Mouse (Mus musculus) brain, embryonic 14.5 days (tissue): ENCODE measurements around the gene Ccdc74a.

Experiments used
- CTCF ChIP-seq: fragments of 200-500 bp; IDR thresholded peaks from 2 replicates; pipeline ENCODE4 v1.5.1; 2012; ENCODE audit warnings: inconsistent platforms, mild to moderate bottlenecking, moderate library complexity, borderline replicate concordance; ENCODE audit not compliant: insufficient read depth, insufficient read length; ENCODE audit errors: extremely low read depth
- POLR2A ChIP-seq: fragments of 200-500 bp; IDR thresholded peaks from 2 replicates; pipeline ENCODE4 v1.6.1; 2012; ENCODE audit warnings: mild to moderate bottlenecking, inconsistent platforms, borderline replicate concordance; ENCODE audit not compliant: poor library complexity, insufficient read depth, insufficient read length, severe bottlenecking; ENCODE audit errors: extremely low read depth

DNA sequence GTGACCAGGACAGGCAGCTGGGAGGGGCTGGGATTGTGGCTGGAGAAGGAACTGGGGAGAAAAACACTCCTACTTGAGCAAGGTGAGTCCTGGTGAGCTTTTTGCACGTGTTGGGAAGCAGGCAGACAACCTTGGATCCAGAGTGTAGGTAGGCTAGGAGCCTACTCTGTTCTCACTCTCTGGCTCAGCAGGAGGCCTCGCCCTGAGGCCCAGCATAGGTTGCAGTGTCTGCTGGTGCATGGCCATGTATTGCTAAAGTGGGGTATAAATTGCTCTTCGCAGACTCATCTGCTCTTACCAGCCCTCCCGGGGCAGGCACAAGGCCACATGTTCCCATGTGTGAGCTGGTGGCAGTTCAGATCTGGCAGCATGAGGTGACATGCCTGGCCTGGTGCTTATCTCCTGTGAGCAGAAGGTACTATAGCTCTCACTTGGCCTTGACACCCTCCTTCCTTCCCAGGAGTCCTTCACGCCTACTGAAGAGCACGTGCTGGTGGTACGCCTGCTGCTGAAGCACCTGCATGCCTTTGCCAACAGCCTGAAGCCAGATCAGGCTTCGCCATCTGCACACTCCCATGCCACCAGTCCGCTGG lies 8.1 kb upstream of the Ccdc74a start:
- TF ChIP-seq POLR2A (no peak), CTCF (no peak)
